Mouse (Mus musculus): ENCODE data around the gene Nudt9.

Nudt9 gene

DNA sequence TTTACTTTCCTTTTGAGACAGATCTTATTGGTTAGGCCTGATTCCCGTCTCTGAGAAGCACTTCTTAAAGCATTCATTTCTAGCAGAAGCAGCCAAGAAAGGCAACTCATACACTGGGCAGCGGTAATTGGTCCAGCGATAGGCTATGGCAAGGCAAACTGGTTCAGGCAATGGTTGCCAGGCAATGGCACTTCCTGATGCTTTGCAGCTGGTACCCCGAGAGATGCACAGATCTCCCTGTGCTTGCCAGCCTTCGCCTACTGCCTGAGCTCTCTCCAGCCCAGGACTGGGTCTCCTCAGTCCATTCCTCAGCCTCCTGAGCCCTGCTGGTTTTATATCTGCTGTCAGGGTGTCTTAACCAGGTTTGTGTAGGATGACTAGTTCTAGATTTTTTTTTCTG, 14.3 kb downstream of the Nudt9 start:
- Histone ChIP-seq H3K4me3 (replicated peaks; ENCODE audit: low read length) (no peak overlapping the region), H3K4me1 (replicated peaks; ENCODE audit: low read depth, low read length) (no peaks in the 10 kb centered on the region), H3K27me3 (ENCODE audit: insufficient read depth, low read length) (no peaks in the 10 kb centered on the region), H3K9me3 (ENCODE audit: low read length) (peaks cover 75% of the 10 kb centered on the region), H3K36me3 (ENCODE audit: insufficient read depth, low read length) (peaks cover 96% of the 10 kb centered on the region)
- no peak for TF ChIP-seq CTCF (conservative IDR thresholded peaks at IDR 0.05; ENCODE audit: low read length)
- no peak for TF ChIP-seq POU5F1 (IDR thresholded peaks at IDR 0.05; ENCODE audit: borderline replicate concordance, low read length)
- TF ChIP-seq NANOG (IDR thresholded peaks at IDR 0.05; ENCODE audit: borderline replicate concordance, low read length), result no peak

DNA sequence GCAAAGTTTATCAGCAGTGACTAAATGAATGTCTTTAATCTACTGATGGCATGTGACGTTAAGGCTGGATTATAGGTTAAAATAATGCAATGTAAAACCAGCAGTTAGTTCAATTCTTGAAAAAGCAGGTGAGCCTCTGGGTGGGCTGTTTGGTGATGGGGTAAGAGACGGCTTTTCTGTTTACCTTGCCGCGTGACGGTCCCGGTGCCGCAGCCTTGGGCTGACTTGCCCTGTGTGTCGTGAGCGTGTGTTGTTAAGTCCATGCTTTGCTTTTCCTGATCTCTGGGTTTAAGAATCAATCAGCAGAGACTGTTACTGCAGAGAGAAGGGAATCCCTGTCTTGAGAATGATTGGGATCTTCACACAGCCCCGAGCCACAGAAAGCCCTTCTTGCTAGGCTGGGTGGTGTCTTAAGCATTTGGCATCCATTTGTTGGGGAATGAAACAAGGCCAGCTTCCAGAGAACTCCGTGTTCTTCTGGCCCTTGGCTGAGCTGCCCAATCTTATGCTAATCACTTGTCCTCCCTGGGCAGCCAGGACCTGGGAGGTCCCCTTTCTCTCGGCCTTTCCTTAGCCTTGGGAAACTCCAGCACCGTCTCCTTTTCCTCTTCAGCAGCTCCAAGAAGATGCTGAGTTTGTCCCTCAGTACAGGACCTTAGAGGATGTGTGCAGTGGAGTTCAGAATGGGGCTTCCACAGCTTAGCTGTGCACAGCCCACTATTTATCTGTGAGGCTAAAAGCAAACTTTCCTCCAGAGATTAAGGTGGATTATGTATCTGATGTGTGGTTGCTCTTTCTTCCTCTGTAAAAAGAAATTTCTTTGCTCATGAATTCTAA, 16.0 kb downstream of the Nudt9 start:
- TF ChIP-seq NANOG (IDR thresholded peaks at IDR 0.05; ENCODE audit: borderline replicate concordance, low read length) (no peak), POU5F1 (IDR thresholded peaks at IDR 0.05; ENCODE audit: borderline replicate concordance, low read length) (no peak), CTCF (conservative IDR thresholded peaks at IDR 0.05; ENCODE audit: low read length) (no peak)
- Histone ChIP-seq H3K4me3 (replicated peaks; ENCODE audit: low read length) (no peak overlapping the region), H3K27me3 (ENCODE audit: insufficient read depth, low read length) (no peaks in the 10 kb centered on the region), H3K9me3 (ENCODE audit: low read length) (peaks cover 75% of the 10 kb centered on the region), H3K36me3 (ENCODE audit: insufficient read depth, low read length) (peaks cover 82% of the 10 kb centered on the region), H3K4me1 (replicated peaks; ENCODE audit: low read depth, low read length) (no peaks in the 10 kb centered on the region)

DNA sequence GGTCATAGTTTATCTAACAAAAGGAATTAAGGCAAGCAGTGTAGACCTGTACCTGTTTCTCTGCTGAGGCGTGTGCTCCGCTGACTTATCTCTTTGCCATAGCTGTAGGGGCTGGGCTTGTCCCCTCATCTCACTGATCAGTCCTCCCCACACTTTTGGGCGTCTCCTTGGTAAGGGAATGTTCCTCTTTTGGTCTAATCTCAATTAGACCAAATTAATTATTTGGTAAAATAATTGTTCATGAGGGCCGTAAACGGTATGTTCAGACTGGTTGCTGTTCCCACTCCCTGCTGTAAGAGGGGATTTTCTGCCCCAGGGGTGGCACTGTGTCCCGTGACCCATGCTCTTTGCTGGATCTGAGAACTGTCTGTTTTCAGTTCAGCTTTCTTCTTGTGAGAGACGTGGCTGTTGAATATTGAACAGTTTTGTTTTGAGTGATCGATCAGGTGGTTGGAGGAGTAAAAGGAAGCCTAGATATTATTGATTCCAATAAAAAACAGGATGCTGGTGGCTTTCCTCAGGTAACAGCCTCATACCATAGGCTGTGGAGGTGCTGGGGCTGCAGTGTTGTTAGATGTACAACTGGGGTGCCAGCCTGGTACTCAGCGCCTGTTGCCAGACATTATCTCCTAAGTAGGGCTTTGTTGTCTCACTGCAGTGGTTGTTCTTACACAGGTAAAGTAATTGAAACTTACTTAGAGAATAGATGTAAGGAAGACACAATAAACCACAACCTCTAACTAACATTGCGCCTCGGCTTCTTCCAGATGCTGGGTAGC, 16.9 kb downstream of the Nudt9 start:
- TF ChIP-seq NANOG (IDR thresholded peaks at IDR 0.05; ENCODE audit: borderline replicate concordance, low read length) (no peak), POU5F1 (IDR thresholded peaks at IDR 0.05; ENCODE audit: borderline replicate concordance, low read length) (no peak), CTCF (conservative IDR thresholded peaks at IDR 0.05; ENCODE audit: low read length) (no peak)
- Histone ChIP-seq H3K4me3 (replicated peaks; ENCODE audit: low read length) (no peak overlapping the region), H3K9me3 (ENCODE audit: low read length) (peaks cover 73% of the 10 kb centered on the region), H3K4me1 (replicated peaks; ENCODE audit: low read depth, low read length) (no peaks in the 10 kb centered on the region), H3K27me3 (ENCODE audit: insufficient read depth, low read length) (no peaks in the 10 kb centered on the region), H3K36me3 (ENCODE audit: insufficient read depth, low read length) (peaks cover 74% of the 10 kb centered on the region)

DNA sequence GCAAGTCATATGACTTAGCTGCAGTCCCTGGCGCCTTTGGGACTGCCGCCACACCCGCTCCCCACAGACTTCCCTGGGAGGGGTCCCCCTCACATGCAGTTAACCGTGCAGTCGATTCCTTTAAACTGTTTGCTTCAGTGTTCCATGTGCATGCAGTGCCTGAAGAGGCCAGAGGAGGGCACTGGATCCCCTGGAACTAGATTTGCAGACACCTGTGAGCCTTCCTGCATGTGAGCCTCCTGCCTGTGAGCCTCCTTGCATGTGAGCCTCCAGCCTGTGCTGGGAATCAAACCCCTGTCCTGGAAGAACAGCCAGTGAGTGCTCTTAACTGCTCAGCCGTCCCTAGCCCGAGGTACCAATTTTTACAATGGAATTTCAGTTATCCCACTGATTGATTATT, 22.6 kb downstream of the Nudt9 start:
- Histone ChIP-seq H3K36me3 (ENCODE audit: insufficient read depth, low read length) (peaks cover 16% of the 10 kb centered on the region), H3K4me3 (replicated peaks; ENCODE audit: low read length) (no peak overlapping the region), H3K27me3 (ENCODE audit: insufficient read depth, low read length) (no peaks in the 10 kb centered on the region), H3K9me3 (ENCODE audit: low read length) (peaks cover 47% of the 10 kb centered on the region), H3K4me1 (replicated peaks; ENCODE audit: low read depth, low read length) (peaks cover 12% of the 10 kb centered on the region)
- TF ChIP-seq CTCF (conservative IDR thresholded peaks at IDR 0.05; ENCODE audit: low read length), result 0 out of 2 replicates have a peak, but pooled peaks have one; percentile 11
- TF ChIP-seq POU5F1 (IDR thresholded peaks at IDR 0.05; ENCODE audit: borderline replicate concordance, low read length), result no peak
- no peak for TF ChIP-seq NANOG (IDR thresholded peaks at IDR 0.05; ENCODE audit: borderline replicate concordance, low read length)

DNA sequence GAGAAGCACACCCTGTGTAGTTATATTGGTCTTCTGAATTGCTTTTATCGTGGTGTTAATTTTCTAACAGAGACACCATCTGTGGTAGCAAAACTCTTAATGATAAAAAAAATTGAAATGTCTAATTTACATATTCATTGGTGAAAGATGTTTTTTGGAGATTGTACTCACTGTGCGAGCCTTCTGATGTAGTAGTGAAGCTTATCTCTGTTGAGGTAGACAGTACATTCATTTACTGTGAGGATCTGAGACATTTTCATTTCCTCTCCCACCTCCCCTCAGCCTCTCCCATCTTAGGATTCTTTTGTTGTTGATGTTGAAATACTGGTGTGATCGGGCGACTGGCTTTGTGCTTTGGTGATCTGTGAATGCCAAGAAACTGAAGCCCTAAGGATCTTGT, 24.9 kb downstream of the Nudt9 start:
- peaks cover 17% of the 10 kb centered on the region for H3K4me1 ChIP-seq (replicated peaks; ENCODE audit: low read depth, low read length)
- H3K9me3 ChIP-seq (ENCODE audit: low read length), result peaks cover 31% of the 10 kb centered on the region
- H3K36me3 ChIP-seq (ENCODE audit: insufficient read depth, low read length), result no peaks in the 10 kb centered on the region
- no peak overlapping the region for H3K4me3 ChIP-seq (replicated peaks; ENCODE audit: low read length)
- TF ChIP-seq POU5F1 (IDR thresholded peaks at IDR 0.05; ENCODE audit: borderline replicate concordance, low read length) (no peak), CTCF (conservative IDR thresholded peaks at IDR 0.05; ENCODE audit: low read length) (no peak), NANOG (IDR thresholded peaks at IDR 0.05; ENCODE audit: borderline replicate concordance, low read length) (no peak)
- 0 out of 2 replicates have a peak, but pooled peaks cover 2% of the 10 kb centered on the region for H3K27me3 ChIP-seq (ENCODE audit: insufficient read depth, low read length)

DNA sequence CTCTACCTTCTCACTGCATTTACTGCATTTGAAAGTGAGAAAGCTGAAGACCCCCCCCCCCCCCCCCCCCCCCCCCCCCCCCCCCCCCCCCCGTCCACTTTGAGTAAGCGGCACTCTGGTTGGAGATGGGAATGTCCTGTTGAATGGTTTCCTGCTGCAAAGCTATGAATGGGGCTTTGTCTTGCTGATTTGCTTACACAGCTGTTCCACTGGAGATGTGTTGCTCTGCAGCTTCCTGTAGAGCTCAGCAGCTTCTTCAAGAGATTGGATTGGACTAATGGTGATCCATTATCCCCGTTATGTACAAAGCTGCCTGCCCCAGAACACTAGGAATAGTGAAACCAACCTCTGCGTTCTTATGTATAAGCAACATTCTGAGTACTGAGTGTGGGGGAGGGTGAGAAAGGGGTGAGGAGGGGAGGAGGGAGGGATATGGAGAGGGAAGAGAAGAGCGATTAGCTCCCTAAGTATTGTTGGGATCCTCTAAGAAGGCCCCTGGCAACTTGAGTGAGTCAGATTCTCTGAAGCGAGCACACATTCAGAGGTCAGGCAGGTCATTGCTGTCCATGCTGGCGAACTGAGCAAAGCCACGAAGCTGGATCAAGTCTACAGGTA, 26.3 kb downstream of the Nudt9 start:
- no peak overlapping the region for H3K4me3 ChIP-seq (replicated peaks; ENCODE audit: low read length)
- H3K36me3 ChIP-seq (ENCODE audit: insufficient read depth, low read length), result no peaks in the 10 kb centered on the region
- H3K9me3 ChIP-seq (ENCODE audit: low read length), result peaks cover 31% of the 10 kb centered on the region
- TF ChIP-seq CTCF (conservative IDR thresholded peaks at IDR 0.05; ENCODE audit: low read length), result no peak
- no peak for TF ChIP-seq POU5F1 (IDR thresholded peaks at IDR 0.05; ENCODE audit: borderline replicate concordance, low read length)
- peak; percentile 25; the same call in 1 of the 2 replicates for TF ChIP-seq NANOG (IDR thresholded peaks at IDR 0.05; ENCODE audit: borderline replicate concordance, low read length)
- 0 out of 2 replicates have a peak, but pooled peaks cover 2% of the 10 kb centered on the region for H3K27me3 ChIP-seq (ENCODE audit: insufficient read depth, low read length)
- peaks cover 25% of the 10 kb centered on the region for H3K4me1 ChIP-seq (replicated peaks; ENCODE audit: low read depth, low read length)

DNA sequence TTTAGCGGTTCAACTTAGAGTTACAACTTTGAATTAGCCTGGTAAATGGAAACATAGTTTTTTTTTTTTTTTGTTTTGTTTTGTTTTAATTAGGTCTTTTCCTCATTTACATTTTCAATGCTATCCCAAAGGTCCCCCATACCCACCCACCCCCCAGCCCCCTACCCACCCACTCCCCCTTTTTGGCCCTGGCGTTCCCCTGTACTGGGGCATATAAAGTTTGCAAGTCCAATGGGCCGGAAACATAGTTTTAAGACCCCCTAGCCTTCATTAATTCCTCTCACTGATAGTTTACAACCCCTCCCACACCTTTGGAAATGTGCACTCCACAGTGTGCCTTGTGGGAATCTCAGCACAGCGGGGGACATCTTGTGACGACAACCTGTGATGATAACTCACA, 27.5 kb downstream of the Nudt9 start:
- Histone ChIP-seq H3K9me3 (ENCODE audit: low read length) (peaks cover 30% of the 10 kb centered on the region), H3K27me3 (ENCODE audit: insufficient read depth, low read length) (0 out of 2 replicates have a peak, but pooled peaks cover 2% of the 10 kb centered on the region), H3K4me3 (replicated peaks; ENCODE audit: low read length) (no peak overlapping the region), H3K4me1 (replicated peaks; ENCODE audit: low read depth, low read length) (peaks cover 25% of the 10 kb centered on the region), H3K36me3 (ENCODE audit: insufficient read depth, low read length) (no peaks in the 10 kb centered on the region)
- no peak for TF ChIP-seq POU5F1 (IDR thresholded peaks at IDR 0.05; ENCODE audit: borderline replicate concordance, low read length)
- TF ChIP-seq NANOG (IDR thresholded peaks at IDR 0.05; ENCODE audit: borderline replicate concordance, low read length), result no peak
- TF ChIP-seq CTCF (conservative IDR thresholded peaks at IDR 0.05; ENCODE audit: low read length), result no peak

DNA sequence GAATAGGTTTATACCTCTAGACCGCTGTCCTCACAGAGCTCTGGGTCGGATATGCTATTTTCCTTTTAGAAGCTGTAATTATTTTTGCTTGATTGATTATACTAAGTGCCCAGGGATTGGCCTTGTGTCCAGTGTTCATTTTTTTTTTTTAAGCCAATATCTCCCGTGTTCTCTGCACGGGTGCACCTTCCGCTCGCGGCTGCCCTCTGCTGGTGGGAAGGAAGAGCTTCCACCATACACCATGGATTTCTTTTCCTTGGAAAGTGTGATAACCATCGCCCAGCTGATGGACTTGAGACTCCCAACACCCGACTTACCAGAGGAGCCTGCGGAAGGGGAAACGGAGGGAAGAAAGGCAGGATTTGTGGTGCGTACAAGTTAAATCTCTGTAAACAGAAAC, 28.3 kb downstream of the Nudt9 start:
- Histone ChIP-seq H3K4me1 (replicated peaks; ENCODE audit: low read depth, low read length) (peaks cover 25% of the 10 kb centered on the region), H3K9me3 (ENCODE audit: low read length) (peaks cover 22% of the 10 kb centered on the region), H3K27me3 (ENCODE audit: insufficient read depth, low read length) (0 out of 2 replicates have a peak, but pooled peaks cover 2% of the 10 kb centered on the region), H3K4me3 (replicated peaks; ENCODE audit: low read length) (no peak overlapping the region), H3K36me3 (ENCODE audit: insufficient read depth, low read length) (no peaks in the 10 kb centered on the region)
- TF ChIP-seq NANOG (IDR thresholded peaks at IDR 0.05; ENCODE audit: borderline replicate concordance, low read length) (no peak), POU5F1 (IDR thresholded peaks at IDR 0.05; ENCODE audit: borderline replicate concordance, low read length) (no peak), CTCF (conservative IDR thresholded peaks at IDR 0.05; ENCODE audit: low read length) (peak; percentile 69)
